Mouse (Mus musculus) naive thymus-derived CD4-positive, alpha-beta T cell, adult 2 months (primary cell): Measurements from ENCODE around the gene Prss38.

Experiments
- DNase-seq: peaks from one replicate; pipeline ENCODE4 v3.0.0-alpha.2; 2011; ENCODE audit warnings: low read depth

Gene Prss38

GRCm38 (mm10) chr11:59322988-59323387, 52.5 kb downstream of the Prss38 start:
- DNase-seq = no peak
